Mouse (Mus musculus): Measurements from ENCODE around the gene Rars2. TPM values are rescaled to one million over a fixed set of nuclear protein-coding genes. Genes with fewer than 3 reads are reported as not detected.

Rars2 gene
- polyA plus RNA-seq, 1 experiment from 2014 or later: 59.6 TPM

DNA sequence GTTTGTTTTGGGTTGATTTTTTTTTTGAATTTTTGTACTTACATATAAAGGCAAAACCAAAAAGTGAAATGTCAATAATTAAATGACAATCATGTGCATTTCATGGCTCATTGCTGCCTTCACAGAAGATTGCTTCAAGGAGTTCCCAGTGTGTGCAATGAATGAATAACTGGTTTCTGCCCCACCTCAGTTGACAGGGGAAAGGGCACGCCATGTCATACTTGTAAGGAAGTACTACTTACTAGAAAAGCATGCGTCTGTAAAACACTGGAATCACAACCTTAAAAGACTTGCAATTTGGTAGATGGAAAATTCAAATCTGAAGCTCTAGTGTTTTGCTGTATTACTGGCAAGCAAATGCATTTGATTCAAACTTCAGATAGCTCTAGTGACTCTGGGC lies 44.3 kb downstream of the Rars2 start:
- ATAC-seq (replicated peaks; ENCODE audit: low FRiP score, low read depth) (no peak), DNase-seq (ENCODE audit: low spot score) (no peak)
- Histone ChIP-seq H3K9ac (ENCODE audit: low read depth, low read length) (no peak overlapping the region), H3K4me3 (replicated peaks; ENCODE audit: low read depth, low read length) (no peak overlapping the region), H3K9me3 (replicated peaks; ENCODE audit: low read length) (no peaks in the 10 kb centered on the region), H3K36me3 (ENCODE audit: insufficient read depth, low read length) (peaks cover 50% of the 10 kb centered on the region), H3K27me3 (ENCODE audit: insufficient read depth, low read length) (no peaks in the 10 kb centered on the region), H3K27ac (no peak overlapping the region), H3K4me2 (ENCODE audit: low read length) (no peak overlapping the region), H3K4me1 (replicated peaks; ENCODE audit: insufficient read depth, low read length) (no peaks in the 10 kb centered on the region)
- no peak for TF ChIP-seq CTCF (IDR thresholded peaks at IDR 0.05; ENCODE audit: low read depth)
- WGBS: 71% methylated on average over 2 of the region's 2 CpGs

DNA sequence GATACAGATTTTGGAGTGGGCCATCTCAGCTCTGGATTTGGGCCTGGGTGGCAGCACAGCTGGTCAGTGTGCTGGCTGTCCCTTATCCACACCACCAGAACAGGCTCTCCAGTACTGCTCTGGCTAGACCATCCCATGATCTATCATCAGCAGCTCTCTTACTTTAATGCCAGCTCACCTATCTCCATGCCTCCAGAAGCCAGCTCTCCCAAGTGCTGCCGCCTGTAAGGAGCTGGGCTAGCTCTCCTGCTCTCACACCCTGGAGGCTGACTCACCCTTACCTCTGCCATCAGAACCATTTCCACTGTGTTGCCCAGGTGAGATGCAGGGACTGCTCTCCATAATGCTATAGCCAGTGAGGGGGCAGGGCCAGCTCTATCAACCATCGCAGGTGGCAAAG lies 46.8 kb downstream of the Rars2 start:
- no peak for DNase-seq (ENCODE audit: low spot score)
- Histone ChIP-seq H3K9ac (ENCODE audit: low read depth, low read length) (no peak overlapping the region), H3K36me3 (ENCODE audit: insufficient read depth, low read length) (peaks cover 47% of the 10 kb centered on the region), H3K4me2 (ENCODE audit: low read length) (no peak overlapping the region), H3K27ac (no peak overlapping the region), H3K4me3 (replicated peaks; ENCODE audit: low read depth, low read length) (no peak overlapping the region), H3K4me1 (replicated peaks; ENCODE audit: insufficient read depth, low read length) (no peaks in the 10 kb centered on the region), H3K27me3 (ENCODE audit: insufficient read depth, low read length) (no peaks in the 10 kb centered on the region), H3K9me3 (replicated peaks; ENCODE audit: low read length) (no peaks in the 10 kb centered on the region)
- no peak for ATAC-seq (replicated peaks; ENCODE audit: low FRiP score, low read depth)
- TF ChIP-seq CTCF (IDR thresholded peaks at IDR 0.05; ENCODE audit: low read depth): no peak
- 96% methylated on average over 2 of the region's 2 CpGs for WGBS

DNA sequence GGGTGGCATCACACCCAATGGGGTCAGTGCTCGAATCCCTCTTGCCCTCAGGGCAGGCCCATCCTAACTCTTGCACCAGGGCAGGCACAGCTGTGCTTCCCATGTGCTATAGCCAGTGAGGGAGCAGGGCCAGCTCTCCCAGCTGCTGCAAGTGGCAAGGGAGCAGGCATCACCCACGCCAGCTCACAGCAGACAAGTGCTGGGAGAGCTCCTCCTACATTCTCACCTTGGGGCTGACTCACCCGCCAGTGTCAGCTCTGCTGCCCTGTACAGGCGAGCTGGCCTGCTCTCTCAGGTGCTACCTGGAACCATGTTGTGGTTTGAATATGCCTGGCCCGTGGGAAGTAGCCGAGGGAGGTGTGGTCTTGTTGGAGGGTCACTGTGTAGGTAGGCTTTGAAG lies 47.2 kb downstream of the Rars2 start:
- H3K36me3 ChIP-seq (ENCODE audit: insufficient read depth, low read length): peaks cover 47% of the 10 kb centered on the region
- no peaks in the 10 kb centered on the region for H3K27me3 ChIP-seq (ENCODE audit: insufficient read depth, low read length)
- H3K27ac ChIP-seq: no peak overlapping the region
- H3K4me3 ChIP-seq (replicated peaks; ENCODE audit: low read depth, low read length): no peak overlapping the region
- no peak for DNase-seq (ENCODE audit: low spot score)
- H3K4me2 ChIP-seq (ENCODE audit: low read length): no peak overlapping the region
- TF ChIP-seq CTCF (IDR thresholded peaks at IDR 0.05; ENCODE audit: low read depth): no peak
- WGBS: 87% methylated on average over 6 of the region's 6 CpGs
- ATAC-seq (replicated peaks; ENCODE audit: low FRiP score, low read depth): no peak
- no peaks in the 10 kb centered on the region for H3K9me3 ChIP-seq (replicated peaks; ENCODE audit: low read length)
- H3K9ac ChIP-seq (ENCODE audit: low read depth, low read length): no peak overlapping the region
- no peaks in the 10 kb centered on the region for H3K4me1 ChIP-seq (replicated peaks; ENCODE audit: insufficient read depth, low read length)

DNA sequence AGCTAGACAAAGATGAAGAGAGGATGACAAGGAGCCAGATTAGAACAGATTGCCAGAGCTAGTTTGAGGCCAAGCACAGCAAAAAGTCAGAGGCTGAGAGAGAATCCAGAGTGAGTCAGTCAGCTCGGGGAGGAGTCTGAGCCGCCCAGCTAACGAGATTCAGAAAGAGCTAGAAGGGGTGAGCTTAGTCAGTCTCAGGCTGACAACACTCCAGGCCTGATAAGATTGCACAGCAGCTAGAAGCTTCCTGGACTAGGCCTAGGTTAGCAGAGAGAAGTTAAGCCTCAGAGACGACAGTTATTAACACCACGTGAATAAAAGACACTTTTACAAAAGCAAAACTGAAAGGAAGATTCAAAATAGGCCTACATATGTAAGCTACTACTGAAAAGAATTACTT lies 53.2 kb downstream of the Rars2 start:
- Histone ChIP-seq H3K4me2 (ENCODE audit: low read length) (no peak overlapping the region), H3K27me3 (ENCODE audit: insufficient read depth, low read length) (no peaks in the 10 kb centered on the region), H3K4me3 (replicated peaks; ENCODE audit: low read depth, low read length) (no peak overlapping the region), H3K9me3 (replicated peaks; ENCODE audit: low read length) (no peaks in the 10 kb centered on the region), H3K27ac (no peak overlapping the region), H3K36me3 (ENCODE audit: insufficient read depth, low read length) (0 out of 2 replicates have a peak, but pooled peaks cover 28% of the 10 kb centered on the region), H3K4me1 (replicated peaks; ENCODE audit: insufficient read depth, low read length) (no peaks in the 10 kb centered on the region), H3K9ac (ENCODE audit: low read depth, low read length) (no peak overlapping the region)
- ATAC-seq (replicated peaks; ENCODE audit: low FRiP score, low read depth) (no peak), DNase-seq (ENCODE audit: low spot score) (no peak)
- no peak for TF ChIP-seq CTCF (IDR thresholded peaks at IDR 0.05; ENCODE audit: low read depth)
- 90% methylated on average over 5 of the region's 5 CpGs for WGBS

DNA sequence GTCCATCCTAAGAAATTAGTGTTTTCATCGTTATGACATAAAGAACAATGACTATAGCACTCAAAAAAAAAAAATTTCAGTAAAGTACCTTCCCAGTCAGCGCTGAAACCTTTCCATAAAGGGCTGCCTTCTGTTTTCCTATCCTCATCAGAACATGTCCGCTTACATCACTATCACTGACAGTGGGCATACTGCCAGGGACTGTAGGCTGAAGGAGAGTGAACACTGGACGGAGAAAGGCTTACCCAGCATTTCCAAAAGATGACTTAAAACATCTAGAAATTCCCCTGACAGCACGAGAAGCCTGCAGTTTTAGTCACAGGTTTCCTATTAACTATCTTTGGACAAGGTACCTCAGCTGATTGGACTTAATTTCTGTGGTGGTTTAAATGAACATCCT lies 59.0 kb downstream of the Rars2 start:
- Histone ChIP-seq H3K4me3 (replicated peaks; ENCODE audit: low read depth, low read length) (no peak overlapping the region), H3K27me3 (ENCODE audit: insufficient read depth, low read length) (no peaks in the 10 kb centered on the region), H3K27ac (no peak overlapping the region), H3K4me2 (ENCODE audit: low read length) (no peak overlapping the region), H3K36me3 (ENCODE audit: insufficient read depth, low read length) (peaks cover 17% of the 10 kb centered on the region), H3K9ac (ENCODE audit: low read depth, low read length) (no peak overlapping the region), H3K4me1 (replicated peaks; ENCODE audit: insufficient read depth, low read length) (0 out of 2 replicates have a peak, but pooled peaks cover 4% of the 10 kb centered on the region), H3K9me3 (replicated peaks; ENCODE audit: low read length) (no peaks in the 10 kb centered on the region)
- 85% methylated on average over 5 of the region's 5 CpGs for WGBS
- no peak for DNase-seq (ENCODE audit: low spot score)
- no peak for ATAC-seq (replicated peaks; ENCODE audit: low FRiP score, low read depth)
- no peak for TF ChIP-seq CTCF (IDR thresholded peaks at IDR 0.05; ENCODE audit: low read depth)

DNA sequence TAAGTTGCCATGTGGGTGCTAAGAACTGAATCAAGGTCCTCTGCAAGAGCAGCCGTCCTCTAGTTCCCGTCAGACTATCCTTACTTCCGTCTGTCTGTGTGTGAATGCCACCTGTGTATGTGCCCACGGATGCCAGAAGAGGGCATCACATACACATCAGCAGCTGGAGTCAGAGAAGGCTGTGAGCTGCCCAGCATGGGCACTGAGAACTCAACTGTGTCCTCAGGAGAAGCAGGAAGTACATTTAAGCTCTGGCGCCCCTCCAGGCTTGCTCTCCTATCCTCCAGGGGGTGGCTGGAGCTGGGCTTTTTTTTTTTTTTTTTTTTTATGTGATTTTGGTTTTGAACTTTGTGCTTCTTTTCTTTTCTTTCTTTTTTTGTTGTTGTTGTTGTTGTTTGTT lies 65.8 kb downstream of the Rars2 start:
- DNase-seq (ENCODE audit: low spot score): no peak
- peak; percentile 31; the same call in 1 of the 2 replicates for TF ChIP-seq CTCF (IDR thresholded peaks at IDR 0.05; ENCODE audit: low read depth)
- no peak for ATAC-seq (replicated peaks; ENCODE audit: low FRiP score, low read depth)
- Histone ChIP-seq H3K27ac (no peak overlapping the region), H3K36me3 (ENCODE audit: insufficient read depth, low read length) (peaks cover 4% of the 10 kb centered on the region; the same call in 1 of the 2 replicates), H3K4me2 (ENCODE audit: low read length) (no peak overlapping the region), H3K9ac (ENCODE audit: low read depth, low read length) (no peak overlapping the region), H3K4me1 (replicated peaks; ENCODE audit: insufficient read depth, low read length) (0 out of 2 replicates have a peak, but pooled peaks cover 6% of the 10 kb centered on the region), H3K27me3 (ENCODE audit: insufficient read depth, low read length) (no peaks in the 10 kb centered on the region), H3K4me3 (replicated peaks; ENCODE audit: low read depth, low read length) (no peak overlapping the region), H3K9me3 (replicated peaks; ENCODE audit: low read length) (no peaks in the 10 kb centered on the region)
- 86% methylated on average over 5 of the region's 5 CpGs for WGBS

All from kidney, postnatal 0 days (tissue).